Mouse (Mus musculus) R1 (cell line): ENCODE results near the gene Epb41l5.

Experiments used
- DNase-seq: peaks from one replicate; pipeline ENCODE4 v3.0.0-alpha.2; 2018; ENCODE audit warnings: low read depth, low spot score

Epb41l5 gene

DNA sequence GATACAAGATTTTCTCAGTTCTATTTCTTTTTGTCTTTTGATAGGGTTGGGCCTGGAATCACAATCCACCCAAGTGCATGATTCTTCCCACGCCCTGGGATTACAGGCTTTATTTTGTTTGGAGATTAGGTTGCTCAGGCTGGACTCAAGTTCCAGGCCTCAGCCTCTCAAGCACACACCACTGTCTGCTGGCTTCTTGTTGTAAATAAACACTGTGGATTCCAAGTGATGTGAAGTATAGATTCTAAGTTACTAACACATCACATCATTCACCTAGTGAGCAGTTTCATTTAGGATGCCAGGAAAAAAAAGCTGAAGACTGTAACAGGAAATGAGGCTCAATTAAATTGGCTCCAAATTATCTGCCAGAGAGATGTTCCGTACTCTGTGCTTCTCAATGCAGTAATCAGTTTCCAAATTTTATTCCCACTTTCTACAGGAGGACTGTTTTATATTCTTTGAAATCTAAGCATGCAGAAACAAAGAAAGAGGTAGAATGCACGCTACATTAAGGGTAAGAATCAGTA, 51.8 kb downstream of the Epb41l5 start:
- no peak for DNase-seq

DNA sequence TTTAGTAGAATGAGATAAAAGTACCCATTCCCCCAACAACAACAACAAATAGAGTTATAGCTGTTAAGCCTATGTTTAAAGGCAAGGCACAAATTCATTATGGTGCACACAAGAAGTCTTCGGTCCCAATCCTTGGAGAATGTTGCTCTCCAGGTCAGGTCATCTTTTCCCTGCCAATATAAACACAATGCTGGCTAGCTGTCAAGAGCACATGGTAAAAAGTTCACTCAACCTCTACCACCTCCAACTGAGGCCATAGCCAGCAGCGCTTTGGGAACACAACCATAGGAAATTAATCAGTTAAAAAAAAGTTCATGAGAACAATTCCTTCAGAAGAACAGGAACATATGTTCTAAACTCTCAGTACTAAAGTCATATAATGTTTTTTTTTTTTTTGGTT, 58.8 kb downstream of the Epb41l5 start:
- DNase-seq = no peak

- no peak for DNase-seq
These were observed 63.8 kb downstream of the Epb41l5 start for GRCm38 (mm10) chr1:119584974-119585373.

- DNase-seq = no peak
These were observed 78.7 kb downstream of the Epb41l5 start for GRCm38 (mm10) chr1:119570134-119570533.

DNA sequence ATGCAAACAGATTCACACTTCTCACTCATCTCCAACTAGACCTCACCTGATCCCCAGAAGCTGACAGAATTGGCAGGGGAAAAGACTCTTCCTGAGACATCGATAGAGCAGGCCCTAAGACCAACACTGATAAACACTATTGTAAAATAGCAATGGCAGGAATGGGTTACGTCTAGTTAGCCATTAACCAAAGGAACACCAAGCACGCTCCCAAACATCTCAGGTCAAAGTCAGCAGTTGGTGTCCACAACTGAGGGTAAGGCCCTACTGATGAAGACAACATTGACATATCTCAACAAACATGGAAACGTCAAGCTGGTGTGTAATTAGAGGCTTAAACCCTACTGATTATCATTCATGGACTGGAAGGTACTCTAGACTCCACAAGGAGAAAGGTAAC, 83.3 kb downstream of the Epb41l5 start:
- no peak for DNase-seq

DNA sequence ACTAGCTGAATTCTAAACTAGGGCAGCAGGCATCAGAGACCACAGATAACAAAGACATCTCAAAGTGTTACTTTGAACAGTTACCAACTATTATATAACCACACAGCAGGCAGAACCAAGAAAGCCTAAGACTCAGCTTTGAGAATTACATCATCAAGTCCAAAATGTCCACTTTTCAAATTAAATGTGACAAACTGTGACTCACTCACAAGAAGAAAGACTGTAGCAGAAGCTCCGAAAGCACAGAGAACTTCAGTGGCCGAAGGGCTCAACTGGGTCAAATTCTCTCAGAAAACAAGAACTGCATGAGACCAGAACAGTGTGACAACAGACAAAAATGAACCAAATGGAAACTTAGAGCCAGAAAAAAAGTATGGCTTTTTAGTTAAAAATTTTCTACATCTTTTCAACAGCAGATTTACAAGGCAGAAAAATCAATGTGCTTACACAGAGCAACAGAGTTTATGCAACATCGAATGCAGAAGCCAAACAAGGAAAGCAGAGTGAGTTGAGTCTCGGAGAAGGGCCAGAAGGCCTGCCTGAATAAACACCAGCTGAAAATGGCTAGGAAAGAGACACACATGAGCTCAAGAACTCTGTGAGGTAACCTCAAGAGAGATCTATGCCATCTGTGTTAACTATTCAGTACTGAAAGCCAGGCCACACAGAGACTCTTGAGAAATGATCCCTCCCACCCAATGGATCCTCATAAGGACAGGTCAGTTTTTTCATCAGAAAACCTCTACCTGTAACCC, 91.0 kb downstream of the Epb41l5 start:
- no peak for DNase-seq

DNA sequence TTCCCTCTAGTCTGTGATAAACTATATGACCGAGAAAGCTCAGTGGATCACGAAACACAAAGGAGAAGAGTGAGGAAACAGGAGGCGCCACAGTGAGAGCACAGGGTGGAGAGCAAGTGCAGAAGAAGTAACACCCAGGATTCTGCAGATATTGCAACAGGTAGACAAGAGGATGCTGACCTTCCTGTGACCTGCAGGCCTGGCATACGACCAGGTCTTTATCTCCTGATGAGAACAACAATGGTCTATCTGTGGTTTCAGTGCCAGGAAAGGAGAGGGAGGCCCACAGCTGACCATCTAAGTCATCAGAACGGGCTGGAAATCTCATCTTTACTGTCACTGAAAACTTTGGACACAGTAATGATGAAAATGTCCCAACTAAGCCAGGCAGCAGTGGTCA, 93.1 kb downstream of the Epb41l5 start:
- DNase-seq = no peak

DNA sequence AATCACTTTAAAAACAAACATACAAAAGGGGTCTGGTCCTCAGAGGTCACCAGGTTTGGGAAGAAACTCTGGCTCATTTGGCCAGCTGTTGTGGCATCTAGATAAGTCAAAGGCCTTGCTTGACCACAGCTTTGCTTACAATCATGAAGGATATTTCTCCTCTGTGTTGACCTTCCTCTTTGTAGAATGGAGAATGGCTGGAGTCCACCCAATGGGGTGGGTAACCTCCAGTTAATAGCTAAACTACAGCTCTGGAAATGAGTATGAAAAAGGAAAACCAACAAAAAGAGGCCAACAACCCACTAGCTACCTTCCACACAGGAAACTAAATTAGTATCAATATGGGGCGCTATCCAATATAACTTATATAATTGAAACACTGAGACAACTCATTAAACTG, 97.1 kb downstream of the Epb41l5 start:
- DNase-seq = no peak

DNA sequence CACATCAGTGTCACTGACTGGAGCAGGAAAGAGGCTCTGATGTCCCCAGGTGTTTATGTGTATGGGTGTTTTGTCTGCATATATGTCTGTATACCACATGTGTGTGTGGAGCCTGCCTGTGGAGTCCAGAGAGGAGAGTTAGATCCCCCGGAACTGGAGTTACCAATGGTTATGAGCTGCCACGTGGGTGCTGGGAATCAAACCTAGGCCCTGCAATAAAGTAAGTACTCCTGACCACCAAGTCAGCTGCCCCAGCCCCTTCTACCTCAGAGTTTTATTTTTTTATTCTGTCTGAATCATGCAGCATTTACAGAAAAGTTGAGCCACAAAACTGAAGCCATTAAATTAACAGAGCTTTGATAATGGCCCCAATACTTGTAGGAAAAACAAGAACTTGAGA, 98.7 kb downstream of the Epb41l5 start:
- DNase-seq = no peak

GRCm38 (mm10) chr1:119549327-119549689, 99.5 kb downstream of the Epb41l5 start:
- DNase-seq = no peak

GRCm38 (mm10) chr1:119548668-119549326, 100.0 kb downstream of the Epb41l5 start:
- DNase-seq = peak; percentile 85

- DNase-seq = no peak
These were observed 102.3 kb downstream of the Epb41l5 start for GRCm38 (mm10) chr1:119546490-119546889.

GRCm38 (mm10) chr1:119545671-119546070, 103.1 kb downstream of the Epb41l5 start:
- no peak for DNase-seq

DNA sequence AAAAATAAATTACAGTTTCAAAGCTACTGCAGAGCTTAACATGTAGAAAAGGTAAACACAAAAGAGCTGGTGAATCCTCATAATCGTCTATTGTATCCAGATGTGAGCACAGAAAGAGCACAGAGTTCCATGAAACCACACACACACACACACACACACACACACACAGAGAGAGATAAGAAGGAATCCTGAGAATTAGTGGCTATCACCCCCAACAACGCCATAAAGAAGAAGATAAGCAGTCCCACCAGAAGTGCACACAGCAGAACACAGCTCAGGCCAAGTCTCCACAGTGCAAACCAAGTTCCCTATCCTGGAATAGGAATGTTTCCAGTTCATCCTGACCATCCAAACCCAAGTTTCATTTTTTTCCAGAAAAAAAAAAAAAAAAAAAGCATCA, 103.6 kb downstream of the Epb41l5 start:
- DNase-seq = no peak

- no peak for DNase-seq
These were observed 104.1 kb downstream of the Epb41l5 start for GRCm38 (mm10) chr1:119544611-119545155.

GRCm38 (mm10) chr1:119543316-119543715, 105.5 kb downstream of the Epb41l5 start:
- no peak for DNase-seq

DNA sequence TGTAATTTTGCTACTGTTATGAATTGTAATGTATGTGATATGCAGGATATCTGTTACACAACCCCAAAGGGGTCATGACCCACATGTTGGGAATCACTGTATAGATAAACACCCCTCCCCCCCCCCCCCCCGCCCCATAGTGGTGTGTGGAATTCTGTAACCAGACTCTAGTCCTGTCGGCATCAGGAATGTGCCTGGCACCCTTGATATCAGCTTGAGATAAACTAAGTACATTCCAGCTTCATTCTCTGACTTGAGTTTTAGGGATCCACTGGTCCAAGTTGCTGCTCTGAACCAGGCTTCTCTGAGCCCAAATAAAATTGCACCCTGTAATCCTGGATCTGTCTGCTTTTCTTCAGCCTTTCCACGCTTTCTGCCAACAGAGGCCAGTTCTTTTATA, 107.2 kb downstream of the Epb41l5 start:
- DNase-seq = no peak

DNA sequence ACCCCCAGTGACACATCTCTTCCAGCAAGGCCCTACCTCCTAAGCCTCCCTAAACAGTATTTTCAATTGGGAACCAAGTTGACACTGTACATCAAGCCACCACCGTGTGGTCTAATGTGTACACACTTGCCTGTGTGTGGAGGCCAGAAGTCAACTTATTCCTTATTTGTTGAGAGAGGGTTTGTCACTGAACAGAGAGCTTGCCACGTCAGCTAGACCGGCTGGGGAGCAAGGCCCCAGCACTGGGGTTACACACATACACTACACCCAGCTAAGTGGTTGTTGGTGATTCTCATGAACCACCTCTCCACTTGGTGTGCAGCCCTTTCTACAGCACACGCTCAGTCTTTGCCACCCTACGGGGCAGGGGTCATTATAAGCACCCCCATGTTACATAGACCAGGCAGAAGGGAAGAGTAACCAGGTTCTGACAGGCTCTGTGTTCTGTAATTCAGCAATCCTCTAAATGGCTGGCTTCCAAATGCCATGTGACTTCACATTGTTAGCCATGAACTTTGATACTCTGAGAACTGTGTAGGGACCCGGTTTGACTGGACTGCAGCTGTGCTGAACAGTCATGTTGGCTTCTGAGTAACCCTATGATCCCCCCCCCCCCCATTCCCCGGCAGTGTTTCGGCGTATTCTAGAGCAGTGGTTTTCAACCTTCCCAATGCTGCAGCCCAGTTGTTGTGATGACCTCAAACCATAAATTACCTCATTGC, 107.8 kb downstream of the Epb41l5 start:
- DNase-seq = no peak

GRCm38 (mm10) chr1:119539252-119539651, 109.5 kb downstream of the Epb41l5 start:
- no peak for DNase-seq

- peak; percentile 48 for DNase-seq
These were observed 111.1 kb downstream of the Epb41l5 start for GRCm38 (mm10) chr1:119537651-119538050.

DNA sequence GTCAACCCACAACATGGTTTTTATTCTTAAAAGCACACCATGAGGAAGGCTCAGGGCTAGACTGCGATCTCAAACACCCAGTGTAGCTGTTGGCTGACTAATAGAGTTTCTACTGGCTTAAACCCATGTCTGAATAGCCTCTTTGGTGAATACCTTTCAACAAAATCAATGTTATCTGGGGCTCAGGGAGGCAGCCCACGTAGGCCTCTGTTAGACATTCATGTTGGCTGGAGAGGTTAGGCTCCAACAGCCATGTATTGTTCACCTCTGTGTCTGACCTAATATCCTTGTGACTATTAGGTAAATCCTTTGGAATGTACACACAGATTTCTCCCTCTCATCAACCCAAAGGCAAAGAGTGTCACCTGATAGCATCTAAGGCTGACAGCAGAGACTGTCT, 112.7 kb downstream of the Epb41l5 start:
- no peak for DNase-seq

DNA sequence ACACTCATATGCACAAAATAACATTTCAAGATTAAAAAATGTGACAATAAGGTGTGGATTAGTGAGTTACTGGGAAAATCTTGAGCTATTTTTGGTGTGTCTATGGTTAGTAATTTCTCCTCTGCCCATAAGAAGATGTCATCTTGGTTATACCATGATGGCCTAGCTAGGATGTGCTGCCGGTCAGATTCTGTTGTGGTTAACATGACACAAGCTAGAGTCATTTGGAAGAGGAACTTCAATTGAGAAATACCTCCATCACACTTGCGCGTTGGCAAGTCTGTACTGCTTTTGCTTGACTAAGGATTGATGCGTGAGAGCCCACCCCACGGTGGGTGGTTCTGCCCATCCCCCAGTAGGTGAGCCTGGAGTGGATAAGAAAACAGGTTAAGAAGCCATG, 114.5 kb downstream of the Epb41l5 start:
- DNase-seq = no peak
